Mouse (Mus musculus) thymus, adult 2 months (tissue): ENCODE measurements around the gene Thada.

Source experiments
- CTCF ChIP-seq: fragments of 200-500 bp; IDR thresholded peaks from 2 replicates; pipeline ENCODE4 v1.5.1; 2012; ENCODE audit warnings: mild to moderate bottlenecking, control low read depth, low read length, moderate library complexity, borderline replicate concordance; ENCODE audit not compliant: control insufficient read depth, poor library complexity, insufficient read depth; ENCODE audit errors: extremely low read depth
- POLR2A ChIP-seq: fragments of 200-500 bp; IDR thresholded peaks from 2 replicates; pipeline ENCODE4 v1.6.1; 2012; ENCODE audit warnings: mild to moderate bottlenecking, low read length, control low read depth, moderate library complexity; ENCODE audit not compliant: control insufficient read depth, poor library complexity, insufficient read depth; ENCODE audit errors: extremely low read depth

- TF ChIP-seq CTCF (no peak), POLR2A (no peak)
Measured at GRCm38 (mm10) chr17:84330986-84331385, 135.0 kb downstream of the Thada start.
